Mouse (Mus musculus): ENCODE results near the gene Tsacc.
"Not testable (repeated sequence)": the region's sequence is repeated elsewhere in the genome, so short reads cannot be mapped to it uniquely, and the experiment has no call there.

The Tsacc gene

DNA sequence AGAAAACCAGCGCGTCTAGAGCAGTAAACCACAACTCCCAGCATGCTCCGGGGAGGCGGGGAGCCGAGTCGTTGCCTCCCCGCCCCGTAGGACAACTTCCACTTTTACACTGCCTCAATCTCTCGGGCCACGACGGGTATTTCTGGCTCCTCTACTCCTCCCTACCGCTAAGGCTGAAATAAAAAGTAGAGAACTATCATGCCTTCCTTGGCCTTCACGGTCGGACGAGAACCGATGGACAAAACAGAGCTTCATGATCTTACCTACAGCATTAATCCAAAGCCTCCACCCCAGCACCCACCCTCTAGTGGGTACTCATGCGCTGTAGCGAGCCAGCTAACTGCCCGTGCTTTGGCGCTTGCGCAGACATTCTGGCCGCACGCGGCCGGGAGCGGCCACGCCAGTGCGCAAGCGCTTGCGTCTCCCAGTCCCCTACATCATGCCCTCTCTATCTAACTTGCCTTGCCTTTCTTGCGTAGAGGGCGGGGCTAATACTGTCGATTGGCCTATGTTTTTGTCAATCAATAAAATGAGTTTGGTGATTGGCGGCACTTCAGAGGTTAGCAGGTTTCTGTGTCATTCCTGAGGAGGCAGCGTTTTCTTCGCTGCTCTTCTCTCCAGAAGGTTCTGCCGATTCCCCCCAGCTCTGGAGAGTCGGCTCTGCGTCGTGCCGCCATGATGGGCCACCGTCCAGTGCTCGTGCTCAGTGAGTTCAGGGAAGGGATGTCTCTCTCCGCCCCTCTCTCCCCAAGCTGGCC, at the start of gene Tsacc, which contains the start of gene Cct3:
TSS of gene Tsacc (minus strand) at position 439 of the 758 bp plus-strand sequence.
TSS of gene Cct3 (plus strand) at position 556 of the 758 bp plus-strand sequence.
- in situ Hi-C loops (cut with MboI) = no loop called here

DNA sequence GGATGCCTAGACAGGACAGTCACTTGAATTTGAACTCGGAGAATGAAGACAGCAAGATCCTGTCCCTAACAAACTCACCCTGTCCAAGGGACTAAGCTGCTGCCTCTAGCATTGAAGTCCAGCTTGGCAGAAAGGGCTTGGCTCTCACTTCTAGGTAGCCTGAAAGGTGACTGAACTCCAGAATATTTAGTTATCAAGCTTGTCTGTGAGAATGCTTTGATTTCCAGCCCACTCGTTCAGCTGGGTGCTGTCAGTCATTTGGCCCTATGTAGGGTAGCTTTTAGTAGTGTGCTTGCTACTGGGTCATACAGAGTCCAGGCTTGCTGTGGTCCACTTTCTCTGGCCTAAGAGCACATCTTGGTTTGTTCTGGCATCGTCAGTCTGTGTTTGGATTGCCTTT, 42.2 kb upstream of the Tsacc start:
- in situ Hi-C loops (cut with MboI) = no loop called here

DNA sequence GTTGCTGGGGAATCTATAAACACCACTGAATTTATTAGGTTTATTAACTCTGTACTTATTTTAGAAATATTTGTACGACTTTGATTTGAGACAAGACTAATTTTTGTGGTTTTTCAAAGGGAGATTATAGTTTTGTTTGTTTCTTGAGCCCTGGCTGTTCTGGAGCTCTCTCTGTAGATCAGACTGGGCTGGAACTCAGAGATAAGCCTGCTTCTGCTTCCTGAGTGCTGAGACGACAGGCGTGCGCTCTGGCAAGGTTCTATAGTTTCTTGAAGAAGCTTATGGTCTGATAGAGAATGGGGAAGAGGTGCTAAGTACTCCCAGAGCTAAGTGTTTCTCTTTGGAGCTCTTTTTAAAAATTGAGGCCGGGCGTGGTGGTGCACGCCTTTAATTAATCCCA, 41.5 kb upstream of the Tsacc start:
- in situ Hi-C loops (cut with MboI) = no loop called here

DNA sequence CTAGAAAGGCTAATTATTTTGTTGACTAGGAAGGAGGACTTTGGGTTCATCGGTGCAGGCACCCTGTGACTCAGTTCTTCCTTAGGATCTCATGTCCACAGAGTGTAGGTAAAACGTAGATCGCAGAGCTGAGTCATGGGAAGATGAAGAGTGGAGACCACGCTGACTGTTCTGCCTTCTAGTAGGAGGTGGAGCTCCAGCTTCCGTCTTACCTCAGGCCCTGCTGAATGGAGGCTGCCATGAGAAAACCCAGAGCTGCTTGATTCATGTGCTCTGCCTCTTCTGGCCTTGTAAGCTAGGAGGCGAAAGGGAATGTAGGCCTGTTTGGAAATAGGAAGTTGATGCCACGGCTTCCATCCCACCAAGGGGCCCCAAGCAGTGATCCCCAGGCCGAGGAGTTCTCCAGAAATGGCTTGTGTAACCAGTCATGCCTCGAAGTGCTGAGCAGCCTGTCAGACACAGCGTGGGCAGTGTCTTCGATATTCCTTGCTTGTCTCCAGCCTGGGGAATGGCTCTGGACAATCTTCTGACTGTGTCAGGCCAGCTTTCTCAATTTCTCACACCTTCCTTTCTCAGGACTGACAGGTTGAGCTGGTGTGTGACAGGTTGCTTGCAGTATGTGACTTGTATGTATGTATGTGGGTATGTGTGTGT, 40.7 kb upstream of the Tsacc start:
- in situ Hi-C loops (cut with MboI) = no loop called here

DNA sequence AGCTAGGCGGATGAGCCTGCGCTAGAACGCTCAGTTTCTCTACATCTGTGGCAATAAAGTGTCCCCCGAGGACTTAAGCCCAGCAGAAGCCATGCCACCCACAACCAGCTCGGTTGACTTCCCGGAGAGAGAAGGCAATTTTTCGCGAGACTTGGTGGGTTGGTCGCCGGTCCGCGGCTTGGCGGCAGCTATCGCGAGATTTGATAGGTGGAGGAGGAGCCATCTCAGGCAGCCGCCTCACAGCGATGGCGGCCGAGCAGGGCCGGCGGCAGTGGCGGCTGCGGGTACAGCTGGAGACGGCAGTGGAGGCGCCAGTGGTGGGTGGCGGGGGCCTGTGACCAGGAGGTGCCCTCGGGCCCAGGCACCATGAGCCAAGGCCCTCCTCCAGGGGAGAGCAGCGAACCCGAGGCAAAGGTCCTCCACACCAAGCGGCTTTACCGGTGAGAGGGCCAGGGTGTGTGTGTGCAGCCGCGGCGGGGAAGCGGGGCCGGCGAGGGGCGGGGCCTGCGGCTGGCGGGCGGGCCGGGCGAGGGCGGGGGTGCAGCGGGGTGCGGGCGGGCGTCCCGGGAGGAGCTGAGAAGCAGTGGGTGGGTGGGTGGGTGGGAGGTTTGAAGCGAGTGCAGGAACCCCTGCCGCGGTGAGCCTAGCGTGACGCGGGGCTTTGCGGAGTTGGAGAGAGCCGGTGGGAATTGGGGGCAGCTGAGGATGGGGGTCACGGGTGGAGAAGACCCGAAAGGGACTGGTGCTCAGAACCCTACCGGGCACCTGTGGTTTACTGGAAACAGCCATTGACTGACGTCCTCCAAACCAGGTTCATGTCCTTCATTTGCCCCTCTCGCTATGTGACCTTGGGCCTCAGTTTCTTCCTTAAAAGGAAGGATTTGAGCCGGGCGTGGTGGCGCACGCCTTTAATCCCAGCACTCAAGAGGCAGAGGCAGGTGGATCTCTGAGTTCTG, 39.5 kb upstream of the Tsacc start, which contains the start of the genes Tmem79 and Smg5:
TSS of gene Tmem79 (minus strand) at position 91 of the 956 bp plus-strand sequence.
TSS of gene Smg5 (plus strand) at position 203 of the 956 bp plus-strand sequence.
- in situ Hi-C loops (cut with MboI) = no loop called here

DNA sequence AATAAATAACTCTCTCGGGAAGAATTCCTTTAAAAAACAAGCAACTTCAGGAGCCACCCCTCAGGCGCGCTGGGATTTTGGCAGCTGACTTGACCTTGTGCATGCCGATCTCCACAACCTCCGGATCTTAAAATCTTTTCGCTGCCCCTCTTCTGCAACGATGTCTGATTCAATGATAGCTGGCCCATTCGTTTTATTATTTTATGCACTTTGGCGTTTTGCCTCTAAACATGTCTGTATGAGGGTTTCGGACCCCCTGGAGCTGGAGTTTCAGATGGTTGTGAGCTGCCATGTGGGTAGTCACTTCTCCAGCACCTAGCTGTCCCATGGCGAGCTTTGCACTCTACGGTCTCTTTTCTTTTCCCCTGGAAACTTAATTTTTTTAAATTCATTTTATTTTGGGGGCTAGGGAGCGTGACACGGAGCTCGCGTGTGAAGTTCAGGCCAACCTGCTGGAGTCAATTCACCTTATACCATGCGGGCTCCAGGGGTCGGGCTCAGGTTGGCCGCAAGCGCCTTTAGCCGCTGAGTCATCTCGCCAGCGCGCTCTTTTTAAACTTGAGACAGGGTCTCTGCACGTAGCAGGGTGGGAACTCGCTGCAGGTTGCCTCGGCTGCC, 38.7 kb upstream of the Tsacc start:
- in situ Hi-C loops (cut with MboI) = no loop called here

DNA sequence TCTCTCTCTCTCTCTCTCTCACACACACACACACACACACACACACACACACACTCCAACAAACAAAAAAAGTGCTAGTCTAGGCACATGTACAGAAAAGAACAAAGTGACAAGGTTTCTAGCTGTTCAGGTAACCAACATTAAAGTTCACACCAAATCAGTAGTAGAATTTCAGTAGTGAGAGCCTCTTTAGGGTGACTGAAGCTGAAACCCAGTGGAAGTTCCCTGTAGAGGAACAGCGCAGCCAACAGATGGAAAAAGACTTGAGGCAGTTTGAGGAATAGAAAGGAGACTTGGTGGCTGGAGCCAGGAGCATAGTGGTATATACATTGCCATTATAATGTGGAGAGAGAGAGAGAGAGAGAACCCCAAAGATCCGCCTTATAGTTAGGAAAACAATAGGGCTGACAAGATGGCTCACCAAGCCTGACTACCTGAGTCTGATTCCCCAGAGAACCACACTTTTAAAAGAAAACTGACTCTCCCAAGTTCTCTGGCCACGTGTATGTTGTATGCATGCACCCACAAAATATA, 38.2 kb upstream of the Tsacc start:
- in situ Hi-C loops (cut with MboI) = no loop called here

DNA sequence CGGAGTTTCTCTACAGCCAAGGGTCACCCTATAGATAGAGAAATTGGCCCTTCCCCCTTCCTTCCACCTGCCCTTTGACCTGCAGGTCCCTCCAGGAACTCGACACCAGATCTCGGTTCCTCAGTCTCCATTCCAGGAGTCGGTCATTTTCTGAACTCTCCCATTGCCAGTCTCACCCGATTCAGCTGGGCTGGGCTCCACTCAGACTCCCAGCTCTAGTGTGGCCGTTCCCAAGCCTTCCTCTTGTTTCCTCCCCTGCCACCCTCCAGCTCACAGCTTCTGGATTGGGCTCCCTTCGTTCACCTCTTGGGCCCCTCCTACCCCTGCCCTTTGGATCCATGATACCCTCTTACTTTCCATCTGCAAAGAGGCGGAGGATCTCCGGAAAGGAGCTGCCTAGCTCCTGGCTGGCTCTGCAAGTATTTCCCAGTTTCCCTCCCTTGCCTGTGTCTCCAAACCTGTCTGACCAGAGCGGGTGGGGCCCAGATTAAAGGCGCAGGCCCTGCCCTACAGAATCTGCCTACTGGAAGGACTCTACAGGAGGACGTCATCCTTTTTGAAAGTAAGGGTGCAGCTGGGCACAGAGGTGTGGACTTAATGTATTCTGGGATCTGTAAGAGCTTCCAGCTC, 37.3 kb upstream of the Tsacc start:
- in situ Hi-C loops (cut with MboI) = no loop called here

DNA sequence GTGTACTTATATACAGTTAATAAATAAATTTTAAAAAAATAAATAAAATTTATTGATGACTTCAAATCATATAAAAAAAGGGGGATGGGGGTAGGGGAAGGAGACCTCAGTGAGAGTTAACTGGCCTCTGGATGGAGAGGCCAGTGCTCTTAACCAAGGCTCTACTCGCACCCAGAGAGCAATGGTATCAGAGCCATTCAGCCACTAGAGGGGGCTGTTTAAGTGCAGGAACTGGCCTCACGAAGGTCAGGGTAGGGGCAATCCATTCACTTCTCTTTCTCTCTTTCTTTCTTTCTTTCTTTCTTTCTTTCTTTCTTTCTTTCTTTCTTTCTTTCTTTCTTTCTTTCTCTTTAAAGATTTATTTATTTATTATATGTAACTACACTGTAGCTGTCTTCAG, 34.5 kb upstream of the Tsacc start:
- in situ Hi-C loops (cut with MboI) = no loop called here

DNA sequence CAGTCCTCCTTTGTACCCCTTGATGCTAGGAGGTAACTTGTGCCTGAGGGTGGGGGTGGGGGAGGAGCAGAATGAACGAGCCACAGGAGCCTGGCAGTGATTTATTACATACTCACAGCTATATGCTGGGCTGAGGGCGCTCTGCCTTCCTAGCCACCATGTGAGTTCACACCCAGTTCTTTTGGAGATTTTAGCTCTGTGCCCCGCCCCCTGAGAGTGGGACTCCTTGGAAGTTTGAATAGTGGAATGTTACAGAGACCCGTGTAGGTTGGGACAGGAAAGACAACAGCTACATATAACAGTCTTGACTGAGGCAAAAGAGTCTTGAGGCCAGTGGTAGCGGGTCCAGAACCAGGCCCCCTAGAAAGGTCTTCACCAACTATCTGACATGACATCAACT, 32.2 kb upstream of the Tsacc start:
- in situ Hi-C loops (cut with MboI) = no loop called here

DNA sequence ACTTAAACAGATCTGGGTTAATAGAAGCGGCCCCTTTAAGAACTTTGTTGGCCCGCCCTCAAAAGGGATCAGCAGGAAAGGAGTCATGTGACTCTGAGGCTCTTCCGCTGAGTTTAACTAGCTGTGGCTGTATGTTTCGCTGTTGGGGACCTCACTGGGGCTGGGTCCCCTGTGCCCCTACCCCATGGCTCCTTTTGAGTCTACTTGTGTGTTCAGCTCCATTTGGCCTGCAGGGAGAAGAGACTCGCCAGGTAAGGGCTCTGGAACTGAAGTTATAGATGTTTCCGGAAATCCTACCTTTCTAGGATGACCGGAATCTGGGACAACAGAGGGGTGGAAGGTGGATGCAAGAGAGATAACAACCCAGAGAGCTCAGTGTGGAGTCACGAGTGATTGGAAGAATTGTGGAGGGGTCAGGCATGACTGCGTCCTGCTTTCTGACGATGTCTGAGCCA, 28.2 kb upstream of the Tsacc start, which contains the start of gene Glmp:
TSS of gene Glmp (plus strand) at position 73 of the 455 bp plus-strand sequence.
- in situ Hi-C loops (cut with MboI) = no loop called here

DNA sequence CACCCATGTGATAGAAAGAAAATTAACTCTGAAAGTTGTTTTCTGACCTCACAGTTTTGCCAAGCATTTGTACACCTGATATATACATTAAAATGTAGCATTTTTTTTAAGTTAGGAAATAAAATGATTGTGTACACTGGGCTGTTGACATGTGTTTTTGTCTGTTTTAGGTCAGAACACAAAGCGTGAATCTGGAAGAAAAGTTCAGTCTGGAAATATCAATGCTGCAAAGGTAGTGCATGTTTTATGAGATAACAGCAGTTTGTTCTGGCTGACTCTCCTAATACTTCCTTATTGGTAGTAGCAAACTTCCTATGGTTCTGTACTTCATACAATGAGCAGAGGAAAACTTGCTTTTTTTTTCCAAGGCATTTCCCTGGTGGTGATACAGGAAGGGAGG, 2.4 kb upstream of the Tsacc start:
- in situ Hi-C loops (cut with MboI) = no loop called here

DNA sequence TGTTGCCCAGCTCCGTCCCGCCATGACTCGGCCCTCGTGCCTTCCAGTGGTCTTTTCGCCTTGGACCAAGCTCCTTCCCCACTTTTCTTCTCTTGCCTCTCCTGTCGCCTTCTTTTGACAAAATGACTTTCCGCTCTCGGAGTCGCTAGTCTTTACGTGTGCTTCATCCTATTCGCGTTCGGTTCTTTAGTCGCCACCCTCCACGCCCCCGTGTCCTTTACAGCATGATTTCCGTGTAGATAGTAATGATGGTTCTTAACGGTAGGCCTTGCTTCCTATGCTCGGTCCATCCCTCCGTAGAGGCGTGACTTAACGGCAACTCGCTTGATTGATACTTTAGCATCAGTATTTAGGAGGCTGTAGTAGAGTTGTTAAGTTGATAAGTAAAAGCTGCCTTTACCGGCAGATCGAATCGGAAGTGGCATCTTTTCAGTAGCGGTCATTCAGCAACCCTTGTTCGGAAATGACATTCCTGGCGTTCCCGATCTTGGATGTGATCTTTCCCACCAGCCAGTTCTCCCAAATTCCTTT, 587 bp upstream of the Tsacc start:
- in situ Hi-C loops (cut with MboI) = no loop called here

DNA sequence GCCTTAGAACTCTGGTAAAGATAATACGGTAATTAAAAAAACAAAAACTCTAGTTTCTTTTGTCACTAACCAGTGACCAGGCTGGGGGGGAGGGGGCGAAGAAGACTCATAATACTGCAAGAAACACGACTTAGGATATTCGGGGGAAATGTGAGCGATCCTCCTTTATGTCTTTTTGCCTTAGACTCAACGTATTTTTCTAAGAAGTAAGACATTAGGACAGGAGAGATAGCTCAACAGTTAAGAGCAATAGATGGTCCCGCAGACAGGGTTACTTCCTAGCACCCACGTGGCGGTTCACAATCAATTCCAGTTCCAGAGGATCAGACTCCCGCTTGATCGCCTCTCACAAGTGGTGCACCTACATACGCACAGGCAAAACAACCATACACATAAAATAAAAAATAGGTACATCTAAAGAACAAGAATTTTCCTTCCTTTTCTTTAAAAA, 664 bp downstream of the Tsacc start:
- in situ Hi-C loops (cut with MboI) = no loop called here

DNA sequence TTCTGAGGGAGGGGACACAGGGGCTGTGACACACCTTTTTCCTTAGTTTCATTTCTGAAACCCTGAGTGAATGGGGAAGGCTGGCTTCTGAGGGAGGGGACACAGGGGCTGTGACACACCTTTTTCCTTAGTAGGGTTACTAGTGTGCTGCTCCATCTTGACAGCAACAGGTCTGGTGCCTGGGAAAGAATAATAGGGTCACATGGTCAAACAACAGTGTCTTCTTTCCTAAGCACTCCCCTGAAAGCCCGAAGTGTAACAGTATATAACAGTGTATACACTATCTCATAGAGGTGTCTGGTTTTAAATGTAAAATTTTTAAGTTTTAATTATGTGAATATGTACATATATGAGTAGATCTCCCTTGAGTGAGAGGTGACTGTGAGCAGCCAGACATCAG, 1.5 kb downstream of the Tsacc start:
- in situ Hi-C loops (cut with MboI) = not testable (repeated sequence)

DNA sequence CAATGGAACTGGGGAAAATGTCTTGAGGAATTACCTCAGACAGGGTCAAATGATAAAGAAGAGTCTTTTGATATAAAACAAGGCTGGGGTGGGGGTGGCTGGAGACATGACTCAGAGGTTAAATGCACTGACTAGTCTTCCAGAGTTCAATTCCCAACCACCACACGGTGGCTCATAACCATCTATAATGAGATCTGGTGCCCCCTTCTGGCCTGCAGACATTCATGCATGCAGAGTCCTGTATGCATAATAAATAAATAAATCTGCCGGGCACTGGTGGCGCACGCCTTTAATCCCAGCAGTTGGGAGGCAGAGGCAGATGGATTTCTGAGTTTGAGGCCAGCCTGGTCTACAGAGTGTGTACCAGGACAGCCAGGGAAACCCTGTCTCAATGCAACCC, 4.8 kb downstream of the Tsacc start:
- in situ Hi-C loops (cut with MboI) = no loop called here

DNA sequence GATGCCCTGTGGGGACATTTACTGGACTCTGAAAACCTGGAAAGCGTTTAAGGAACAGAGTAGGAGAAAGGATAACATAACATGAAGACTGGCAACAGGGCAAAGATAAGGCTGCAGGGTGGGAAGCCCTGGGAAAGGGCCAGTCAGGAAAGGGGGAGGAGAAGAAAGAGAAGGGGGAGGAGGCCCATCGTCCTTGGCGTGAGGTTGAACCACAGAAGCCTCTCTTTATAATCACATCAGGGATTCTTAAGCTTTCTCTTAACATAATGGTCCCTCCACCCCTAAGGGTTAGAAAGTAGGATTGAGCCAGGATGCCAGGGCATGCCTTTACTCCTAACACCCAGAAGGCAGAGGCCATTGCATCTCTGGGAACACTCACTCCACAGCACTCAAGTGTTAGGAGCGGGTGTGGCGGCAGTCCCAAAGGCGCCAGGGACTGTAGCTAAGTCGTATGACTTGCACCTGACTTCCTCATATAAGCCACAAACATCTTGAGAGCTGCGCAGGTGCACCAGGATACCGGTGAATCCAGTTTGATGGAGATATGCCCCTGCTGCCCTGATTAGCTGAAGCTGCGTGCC, 8.6 kb downstream of the Tsacc start:
- in situ Hi-C loops (cut with MboI) = not testable (repeated sequence)

DNA sequence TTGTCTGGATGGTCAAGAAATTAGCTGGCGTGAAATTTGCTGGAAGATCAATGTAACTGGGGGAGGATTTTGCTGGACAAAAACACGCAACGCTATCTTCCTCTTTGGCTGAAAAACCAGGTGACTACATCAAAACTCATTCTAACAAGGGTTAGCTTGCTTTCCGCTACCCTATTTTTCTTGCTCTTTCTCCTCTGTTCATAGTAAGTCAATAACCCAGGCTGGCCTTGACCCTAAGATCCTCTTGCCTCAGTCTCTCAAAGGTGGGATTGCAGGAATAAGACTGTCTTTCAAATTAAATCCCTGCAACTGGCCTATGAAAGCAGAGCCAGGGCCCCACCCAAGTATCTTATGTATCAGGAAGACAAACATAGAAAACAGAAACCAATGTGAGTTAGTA, 9.7 kb downstream of the Tsacc start, which contains the start of gene Gm38392:
TSS of gene Gm38392 (minus strand) at position 101 of the 400 bp plus-strand sequence.
- in situ Hi-C loops (cut with MboI) = no loop called here

DNA sequence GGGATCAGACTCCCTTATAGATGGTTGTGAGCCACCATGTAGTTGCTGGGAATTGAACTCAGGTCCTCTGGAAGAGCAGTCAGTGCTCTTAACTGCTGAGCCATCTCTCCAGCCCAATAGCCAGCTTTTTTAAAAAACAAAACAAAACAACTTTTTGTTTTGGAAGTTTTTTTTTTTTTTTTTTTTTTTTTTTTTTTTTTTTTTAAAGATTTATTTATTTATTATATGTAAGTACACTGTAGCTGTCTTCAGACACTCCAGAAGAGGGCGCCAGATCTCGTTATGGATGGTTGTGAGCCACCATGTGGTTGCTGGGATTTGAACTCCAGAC, 11.3 kb downstream of the Tsacc start:
- in situ Hi-C loops (cut with MboI) = not testable (repeated sequence)

Measured in mature B cell (primary cell).